Mouse (Mus musculus) urinary bladder, postnatal 36 days (tissue): ENCODE results near the gene Cryba4.

Experiments used
- DNase-seq, 2 experiments: peaks; one replicate each; pipeline ENCODE4 v3.0.0; 2022; ENCODE audit warnings: low spot score in 2 of 2, mixed read lengths in 1 of 2

Gene Cryba4

GRCm38 (mm10) chr5:112286608-112286983, 34.3 kb upstream of the Cryba4 start:
- DNase-seq: no peak

GRCm38 (mm10) chr5:112285548-112286085, 33.3 kb upstream of the Cryba4 start:
- no peak for DNase-seq

GRCm38 (mm10) chr5:112284203-112284582, 31.9 kb upstream of the Cryba4 start:
- no peak for DNase-seq

- DNase-seq: no peak
Observed at GRCm38 (mm10) chr5:112283543-112284202, 31.4 kb upstream of the Cryba4 start.

- DNase-seq: no peak
Observed at GRCm38 (mm10) chr5:112282780-112283482, 30.6 kb upstream of the Cryba4 start.

GRCm38 (mm10) chr5:112282123-112282779, 29.9 kb upstream of the Cryba4 start:
- DNase-seq: no peak

GRCm38 (mm10) chr5:112281676-112282075, 29.4 kb upstream of the Cryba4 start:
- DNase-seq: no peak

- no peak for DNase-seq
Observed at GRCm38 (mm10) chr5:112280863-112281660, 28.7 kb upstream of the Cryba4 start.

GRCm38 (mm10) chr5:112280151-112280550, 27.8 kb upstream of the Cryba4 start:
- peak in 1 of 2 experiments; percentile 33 for DNase-seq

GRCm38 (mm10) chr5:112279181-112280021, 27.1 kb upstream of the Cryba4 start:
- DNase-seq: peak in 1 of 2 experiments; percentile 50

GRCm38 (mm10) chr5:112277906-112278470, 25.7 kb upstream of the Cryba4 start:
- no peak for DNase-seq

- peak in 1 of 2 experiments; percentile 18 for DNase-seq
Observed at GRCm38 (mm10) chr5:112276907-112277348, 24.6 kb upstream of the Cryba4 start.

- peak; percentile 100 for DNase-seq
Observed at GRCm38 (mm10) chr5:112276267-112276873, 24.1 kb upstream of the Cryba4 start, which contains the start of gene Tpst2. TSS of gene Tpst2 (plus strand) at chr5:112276691.

- DNase-seq: no peak
Observed at GRCm38 (mm10) chr5:112275021-112275804, 22.9 kb upstream of the Cryba4 start.

GRCm38 (mm10) chr5:112273746-112274463, 21.6 kb upstream of the Cryba4 start:
- no peak for DNase-seq

GRCm38 (mm10) chr5:112272934-112273333, 20.6 kb upstream of the Cryba4 start:
- no peak for DNase-seq

GRCm38 (mm10) chr5:112270764-112271541, 18.6 kb upstream of the Cryba4 start:
- DNase-seq: no peak
